ENCODE assay signal across 11 mouse cellular contexts in genomic region chr17:31033251-31033650, GRCm38 (mm10). TPM values are rescaled to one million over a fixed set of nuclear protein-coding genes. Genes with fewer than 3 reads are reported as not detected.
A peak's percentile ranks its signal among the peaks of the same experiment; 100 is the strongest.
DNase-seq lines count a peak whose midpoint lies in the region; ATAC-seq and TF ChIP-seq lines count a peak whose summit lies in the region.
"Had no signal": no experiment of that assay in that cellular context is flagged by ENCODE, and none has a peak within 500 bp of the region (broad histone marks: within the 10 kb centered on the region; RNA-seq: fewer than 3 reads in every experiment).

No protein-coding gene starts in this region.

- no peak for DNase-seq in layer of hippocampus, adult 2 months (ENCODE audit: low spot score in 2 of 2)
- no peak for DNase-seq in layer of hippocampus, adult 18-20 months (ENCODE audit: low spot score in 2 of 2)
- peak; percentile 53 for DNase-seq in ZHBTc4 (ENCODE audit: low read depth, low spot score)
- DNase-seq in stomach, postnatal 0 days (ENCODE audit: low spot score), result no peak
- DNase-seq in ovary, postnatal 10 days (ENCODE audit: low spot score), result no peak
- DNase-seq in spleen, postnatal 4 days (ENCODE audit: low spot score in 2 of 2), result no peak
- DNase-seq: adrenal gland, postnatal 14 days; cerebellum, adult 11 months; kidney, adult 8-10 months had no signal

- no peak overlapping the region for H3K9ac ChIP-seq in hindbrain, embryonic 15.5 days
- H3K9ac ChIP-seq in stomach, postnatal 0 days (ENCODE audit: low read length), result no peak overlapping the region
- H3K9ac ChIP-seq: embryonic facial prominence, embryonic 12.5 days had no signal

- TF ChIP-seq CTCF in layer of hippocampus, adult 2 months (conservative IDR thresholded peaks at IDR 0.05), result no peak
- TF ChIP-seq CTCF in stomach, postnatal 0 days (IDR thresholded peaks at IDR 0.05; ENCODE audit: low read depth), result no peak

- peak overlapping the region; percentile 71 for H3K27ac ChIP-seq in layer of hippocampus, adult 2 months
- peak overlapping the region; percentile 46; the same call in 1 of the 2 replicates for H3K27ac ChIP-seq in hindbrain, embryonic 15.5 days (replicated peaks)
- H3K27ac ChIP-seq in stomach, postnatal 0 days (replicated peaks), result no peak overlapping the region
- H3K27ac ChIP-seq: embryonic facial prominence, embryonic 12.5 days had no signal

- no peaks in the 10 kb centered on the region for H3K36me3 ChIP-seq in hindbrain, embryonic 15.5 days
- no peaks in the 10 kb centered on the region for H3K36me3 ChIP-seq in stomach, postnatal 0 days (ENCODE audit: control insufficient read depth, insufficient read depth, low read length)
- H3K36me3 ChIP-seq: embryonic facial prominence, embryonic 12.5 days had no signal

- 59% methylated on average over 2 of the region's 2 CpGs for WGBS in hindbrain, embryonic 15.5 days
- WGBS in stomach, postnatal 0 days, result 53% methylated on average over 2 of the region's 2 CpGs

- TF ChIP-seq EP300 in stomach, postnatal 0 days (optimal IDR thresholded peaks at IDR 0.05), result no peak

- no peak overlapping the region for H3K4me2 ChIP-seq in hindbrain, embryonic 15.5 days
- no peak overlapping the region for H3K4me2 ChIP-seq in stomach, postnatal 0 days (replicated peaks; ENCODE audit: low read depth)
- H3K4me2 ChIP-seq: embryonic facial prominence, embryonic 12.5 days had no signal

- H3K4me1 ChIP-seq in hindbrain, embryonic 15.5 days (replicated peaks), result peaks cover 18% of the 10 kb centered on the region
- H3K4me1 ChIP-seq in stomach, postnatal 0 days (replicated peaks; ENCODE audit: control insufficient read depth, insufficient read depth), result no peaks in the 10 kb centered on the region

- H3K27me3 ChIP-seq in hindbrain, embryonic 15.5 days, result no peaks in the 10 kb centered on the region
- no peaks in the 10 kb centered on the region for H3K27me3 ChIP-seq in stomach, postnatal 0 days (ENCODE audit: control insufficient read depth, insufficient read depth, low read length)
- H3K27me3 ChIP-seq: embryonic facial prominence, embryonic 12.5 days had no signal

- no peak for ATAC-seq in hindbrain, embryonic 15.5 days (ENCODE audit: low FRiP score, low read depth)
- peak; percentile 36; the same call in 1 of the 2 replicates for ATAC-seq in stomach, postnatal 0 days (ENCODE audit: low FRiP score, low TSS enrichment)

- H3K4me3 ChIP-seq in layer of hippocampus, adult 2 months, result no peak overlapping the region
- H3K4me3 ChIP-seq in hindbrain, embryonic 15.5 days, result no peak overlapping the region
- no peak overlapping the region for H3K4me3 ChIP-seq in stomach, postnatal 0 days (ENCODE audit: low read depth, low read length)
- H3K4me3 ChIP-seq: embryonic facial prominence, embryonic 12.5 days had no signal

- H3K9me3 ChIP-seq in hindbrain, embryonic 15.5 days, result no peaks in the 10 kb centered on the region
- no peaks in the 10 kb centered on the region for H3K9me3 ChIP-seq in stomach, postnatal 0 days (ENCODE audit: control insufficient read depth, low read length)
- H3K9me3 ChIP-seq: embryonic facial prominence, embryonic 12.5 days had no signal

RNA-seq across cellular contexts. Expression of gene Abcg1, which starts 24.2 kb away (rescaled TPM):
- 10 to 100 TPM; 75.7 to 83.3 TPM for total RNA-seq in layer of hippocampus, adult 2 months (2021)
- total RNA-seq in layer of hippocampus, adult 18-20 months (2021), result 10 to 100 TPM; 84.0 to 84.6 TPM
- 19.9 TPM in 2 replicates for polyA plus RNA-seq in hindbrain, embryonic 15.5 days (2015; fragmentation: Nextera tagmentation; extraction: Ambion mirVana)
- polyA plus RNA-seq in stomach, postnatal 0 days (2015; fragmentation: Nextera tagmentation; extraction: Ambion mirVana), result 11.1 and 13.2 TPM in 2 replicates
